11 mouse cellular contexts compared by ENCODE assay signal in genomic region chr13:115687426-115687825, GRCm38 (mm10).
A peak's percentile ranks its signal among the peaks of the same experiment; 100 is the strongest.
DNase-seq lines count a peak whose midpoint lies in the region; ATAC-seq and TF ChIP-seq lines count a peak whose summit lies in the region.
"Had no signal": no experiment of that assay in that cellular context is flagged by ENCODE, and none has a peak within 500 bp of the region (broad histone marks: within the 10 kb centered on the region; RNA-seq: fewer than 3 reads in every experiment).

No protein-coding gene starts in this region.

- H3K4me3 ChIP-seq in embryonic facial prominence, embryonic 10.5 days, result no peak overlapping the region
- H3K4me3 ChIP-seq in hindbrain, embryonic 13.5 days, result no peak overlapping the region
- no peak overlapping the region for H3K4me3 ChIP-seq in midbrain, embryonic 16.5 days (ENCODE audit: low read depth, low read length)
- H3K4me3 ChIP-seq in thymus, adult 2 months (ENCODE audit: control insufficient read depth, insufficient read depth, low read length), result no peak overlapping the region
- H3K4me3 ChIP-seq: heart, embryonic 13.5 days; limb, embryonic 15.5 days had no signal

- 10% methylated on average over 4 of the region's 4 CpGs for WGBS in embryonic facial prominence, embryonic 10.5 days
- WGBS in hindbrain, embryonic 13.5 days, result 6% methylated on average over 4 of the region's 4 CpGs
- 7% methylated on average over 4 of the region's 4 CpGs for WGBS in midbrain, embryonic 16.5 days
- WGBS in thymus, adult 2 months, result 85% methylated on average over 4 of the region's 4 CpGs

- no peak for TF ChIP-seq CTCF in brain, embryonic 14.5 days (IDR thresholded peaks at IDR 0.05; ENCODE audit: borderline replicate concordance, extremely low read depth, insufficient read depth, insufficient read length)
- TF ChIP-seq CTCF in thymus, adult 2 months (IDR thresholded peaks at IDR 0.05; ENCODE audit: borderline replicate concordance, control insufficient read depth, extremely low read depth, insufficient read depth, low read length, poor library complexity), result no peak

- H3K4me2 ChIP-seq in hindbrain, embryonic 13.5 days, result no peak overlapping the region
- H3K4me2 ChIP-seq in midbrain, embryonic 16.5 days (ENCODE audit: low read length), result no peak overlapping the region
- H3K4me2 ChIP-seq: heart, embryonic 13.5 days; limb, embryonic 15.5 days had no signal

- DNase-seq in brain, embryonic 14.5 days (ENCODE audit: low read depth), result peak; percentile 86
- DNase-seq in embryonic facial prominence, embryonic 10.5 days (ENCODE audit: low spot score), result peak; percentile 45
- no peak for DNase-seq in thymus, postnatal 25 days
- DNase-seq in thymus, adult 2 months, result no peak
- no peak for DNase-seq in gastrocnemius, postnatal 36 days
- DNase-seq: kidney, postnatal 14 days; lung, postnatal 36 days had no signal

- peaks cover 8% of the 10 kb centered on the region for H3K4me1 ChIP-seq in embryonic facial prominence, embryonic 10.5 days
- peaks cover 4% of the 10 kb centered on the region; the same call in 1 of the 2 replicates for H3K4me1 ChIP-seq in hindbrain, embryonic 13.5 days (replicated peaks)
- H3K4me1 ChIP-seq in midbrain, embryonic 16.5 days (ENCODE audit: control insufficient read depth, insufficient read depth, low read length), result no peaks in the 10 kb centered on the region
- no peaks in the 10 kb centered on the region for H3K4me1 ChIP-seq in thymus, adult 2 months (replicated peaks; ENCODE audit: control insufficient read depth, insufficient read depth, low read length)
- H3K4me1 ChIP-seq: heart, embryonic 13.5 days; limb, embryonic 15.5 days had no signal

- ATAC-seq in hindbrain, embryonic 13.5 days (ENCODE audit: low FRiP score), result peak; percentile 92
- ATAC-seq in midbrain, embryonic 16.5 days, result peak; percentile 77

- intact Hi-C loops in gastrocnemius, postnatal 36 days (cut with DNase I), result no loop called here

- no peaks in the 10 kb centered on the region for H3K9me3 ChIP-seq in embryonic facial prominence, embryonic 10.5 days
- H3K9me3 ChIP-seq in hindbrain, embryonic 13.5 days, result no peaks in the 10 kb centered on the region
- H3K9me3 ChIP-seq in midbrain, embryonic 16.5 days (replicated peaks; ENCODE audit: control insufficient read depth, low read length, poor library complexity, severe bottlenecking), result no peaks in the 10 kb centered on the region
- H3K9me3 ChIP-seq: heart, embryonic 13.5 days; limb, embryonic 15.5 days had no signal

- no peak for TF ChIP-seq POLR2A in brain, embryonic 14.5 days (IDR thresholded peaks at IDR 0.05; ENCODE audit: borderline replicate concordance, extremely low read depth, insufficient read depth, insufficient read length, poor library complexity, severe bottlenecking)
- no peak for TF ChIP-seq POLR2A in thymus, adult 2 months (IDR thresholded peaks at IDR 0.05; ENCODE audit: control insufficient read depth, extremely low read depth, insufficient read depth, low read length, poor library complexity)

- no peak overlapping the region for H3K9ac ChIP-seq in hindbrain, embryonic 13.5 days
- no peak overlapping the region for H3K9ac ChIP-seq in midbrain, embryonic 16.5 days (ENCODE audit: low read depth, low read length)
- H3K9ac ChIP-seq: heart, embryonic 13.5 days; limb, embryonic 15.5 days had no signal

- peaks cover 34% of the 10 kb centered on the region for H3K27me3 ChIP-seq in embryonic facial prominence, embryonic 10.5 days (replicated peaks; ENCODE audit: low read depth, poor library complexity, severe bottlenecking)
- H3K27me3 ChIP-seq in hindbrain, embryonic 13.5 days, result peaks cover 63% of the 10 kb centered on the region
- peaks cover 17% of the 10 kb centered on the region for H3K27me3 ChIP-seq in midbrain, embryonic 16.5 days (ENCODE audit: control insufficient read depth, insufficient read depth, low read depth, low read length)
- no peaks in the 10 kb centered on the region for H3K27me3 ChIP-seq in thymus, adult 2 months (ENCODE audit: control insufficient read depth, insufficient read depth, low read length)
- H3K27me3 ChIP-seq: heart, embryonic 13.5 days; limb, embryonic 15.5 days had no signal

- no peaks in the 10 kb centered on the region for H3K36me3 ChIP-seq in embryonic facial prominence, embryonic 10.5 days (replicated peaks)
- no peaks in the 10 kb centered on the region for H3K36me3 ChIP-seq in hindbrain, embryonic 13.5 days
- no peaks in the 10 kb centered on the region for H3K36me3 ChIP-seq in midbrain, embryonic 16.5 days (ENCODE audit: control insufficient read depth, insufficient read depth, low read length)
- no peaks in the 10 kb centered on the region for H3K36me3 ChIP-seq in thymus, adult 2 months (ENCODE audit: control insufficient read depth, insufficient read depth, low read length)
- H3K36me3 ChIP-seq: heart, embryonic 13.5 days; limb, embryonic 15.5 days had no signal

- H3K27ac ChIP-seq in embryonic facial prominence, embryonic 10.5 days (replicated peaks), result peak overlapping the region; percentile 40; the same call in 1 of the 2 replicates
- no peak overlapping the region for H3K27ac ChIP-seq in hindbrain, embryonic 13.5 days
- H3K27ac ChIP-seq in midbrain, embryonic 16.5 days (ENCODE audit: low read length), result no peak overlapping the region
- H3K27ac ChIP-seq in thymus, adult 2 months (ENCODE audit: control insufficient read depth, insufficient read depth, low read length), result no peak overlapping the region
- H3K27ac ChIP-seq: heart, embryonic 13.5 days; limb, embryonic 15.5 days had no signal

Comparison
In these comparisons a context has a peak if more than half of its experiments do, and no peak if none do; other contexts are left out.
1. DNase-seq: peak in brain, embryonic 14.5 days (single experiment) and embryonic facial prominence, embryonic 10.5 days (single experiment); none in thymus, postnatal 25 days (single experiment), thymus, adult 2 months (single experiment) and gastrocnemius, postnatal 36 days (0 of 2).